Mouse (Mus musculus) intestine, postnatal 0 days (tissue): Measurements from ENCODE around the gene Gm45799. TPM values are rescaled to one million over a fixed set of nuclear protein-coding genes. Genes with fewer than 3 reads are reported as not detected.

Experiments
- ATAC-seq: fragments of 200-750 bp; cut with Nextera tagmentation; 2 replicates; pipeline ENCODE4 v1.8.0; 2017; ENCODE audit warnings: mild to moderate bottlenecking, moderate TSS enrichment, moderate library complexity
- H3K27ac ChIP-seq: fragments of 300-500 bp; sonication (generic); 2 replicates; pipeline ENCODE4 v1.5.1; 2014; ENCODE audit warnings: mild to moderate bottlenecking, low read depth, low read length, moderate library complexity
- H3K27me3 ChIP-seq: fragments of 300-500 bp; sonication (generic); replicated peaks from 2 replicates; pipeline ENCODE4 v1.6.1; 2014; ENCODE audit warnings: low read length, mixed read lengths; ENCODE audit not compliant: control insufficient read depth, insufficient read depth
- H3K36me3 ChIP-seq: fragments of 300-500 bp; sonication (generic); 2 replicates; pipeline ENCODE4 v1.6.1; 2014; ENCODE audit warnings: mild to moderate bottlenecking, moderate library complexity; ENCODE audit not compliant: control insufficient read depth, insufficient read depth
- H3K4me1 ChIP-seq: fragments of 300-500 bp; sonication (generic); replicated peaks from 2 replicates; pipeline ENCODE4 v1.6.1; 2014; ENCODE audit warnings: antibody characterized with exemption, low read length, mixed read lengths; ENCODE audit not compliant: control insufficient read depth, insufficient read depth
- H3K4me2 ChIP-seq: fragments of 300-500 bp; sonication (generic); replicated peaks from 2 replicates; pipeline ENCODE4 v1.6.1; 2014; ENCODE audit warnings: low read depth, mild to moderate bottlenecking, moderate library complexity
- H3K4me3 ChIP-seq: fragments of 300-500 bp; sonication (generic); 2 replicates; pipeline ENCODE4 v1.5.1; 2014; ENCODE audit warnings: low read depth, low read length
- H3K9ac ChIP-seq: fragments of 300-500 bp; sonication (generic); 2 replicates; pipeline ENCODE4 v1.6.1; 2014; ENCODE audit warnings: mild to moderate bottlenecking, low read depth, low read length
- H3K9me3 ChIP-seq: fragments of 300-500 bp; sonication (generic); 2 replicates; pipeline ENCODE4 v1.6.1; 2016; ENCODE audit warnings: mixed run types; ENCODE audit not compliant: control insufficient read depth
- CTCF ChIP-seq: sonication (generic); IDR thresholded peaks from 2 replicates; pipeline ENCODE4 v1.5.1; 2016; ENCODE audit warnings: low read depth, mild to moderate bottlenecking, control low read depth, antibody characterized with exemption, moderate library complexity
- WGBS: fragments of 180-500 bp; shearing (Covaris S2); extraction: QIAGEN DNeasy Blood & Tissue Kit; methylation state at CpG from one replicate; pipeline ENCODE4 v1.1.7; 2014; 5-methylcytosine and 5-hydroxymethylcytosine counted together
- polyA plus RNA-seq: library from polyadenylated mRNA; unstranded; fragments of >200 nt; fragmentation: Nextera tagmentation; extraction: Ambion mirVana; gene quantifications from 2 replicates; pipeline ENCODE4 v1.2.1, GENCODE M21; 2015

Gene Gm45799
- polyA plus RNA-seq, 1 experiment from 2014 or later: 28.3 TPM

GRCm38 (mm10) chr7:105685541-105686197 lies 45.3 kb downstream of the Gm45799 start:
- no peak for TF ChIP-seq CTCF
- Histone ChIP-seq H3K4me1 (no peaks in the 10 kb centered on the region), H3K4me2 (no peak overlapping the region), H3K9ac (no peak overlapping the region), H3K27ac (no peak overlapping the region), H3K36me3 (no peaks in the 10 kb centered on the region), H3K27me3 (no peaks in the 10 kb centered on the region), H3K9me3 (no peaks in the 10 kb centered on the region), H3K4me3 (no peak overlapping the region)
- ATAC-seq: no peak; the same call in 1 of the 2 replicates
- 14% methylated on average over 13 of the region's 13 CpGs for WGBS

DNA sequence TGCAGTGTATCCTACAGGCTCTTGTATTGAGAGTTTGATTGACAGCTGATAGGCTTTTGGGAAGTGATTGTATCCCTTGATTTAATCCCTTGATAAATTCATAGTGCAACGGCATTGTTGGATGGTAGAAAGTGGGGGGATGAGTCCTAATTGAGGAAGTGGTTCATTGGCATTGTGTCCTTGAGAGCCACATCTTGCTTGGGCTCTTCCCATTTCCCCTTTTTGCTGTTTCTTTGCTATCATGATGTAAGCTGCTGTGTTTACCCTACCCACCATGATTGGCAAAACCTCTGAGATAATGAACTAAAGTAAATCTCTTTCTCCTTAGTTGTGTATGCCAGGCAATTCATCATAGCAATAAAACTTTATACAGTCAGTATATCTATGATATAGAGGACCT lies 50.5 kb downstream of the Gm45799 start:
- H3K36me3 ChIP-seq: no peaks in the 10 kb centered on the region
- H3K27ac ChIP-seq: no peak overlapping the region
- no peaks in the 10 kb centered on the region for H3K9me3 ChIP-seq
- no peaks in the 10 kb centered on the region for H3K27me3 ChIP-seq
- no peak overlapping the region for H3K4me3 ChIP-seq
- H3K9ac ChIP-seq: no peak overlapping the region
- H3K4me1 ChIP-seq: no peaks in the 10 kb centered on the region
- TF ChIP-seq CTCF: no peak
- 78% methylated on average over 1 of the region's 1 CpGs for WGBS
- no peak for ATAC-seq
- H3K4me2 ChIP-seq: no peak overlapping the region

GRCm38 (mm10) chr7:105703184-105703583 lies 62.8 kb downstream of the Gm45799 start:
- WGBS: 90% methylated on average over 16 of the region's 16 CpGs
- Histone ChIP-seq H3K9me3 (no peaks in the 10 kb centered on the region), H3K4me2 (no peak overlapping the region), H3K36me3 (no peaks in the 10 kb centered on the region), H3K4me1 (no peaks in the 10 kb centered on the region), H3K9ac (no peak overlapping the region), H3K4me3 (no peak overlapping the region), H3K27me3 (no peaks in the 10 kb centered on the region), H3K27ac (no peak overlapping the region)
- TF ChIP-seq CTCF: no peak
- ATAC-seq: no peak

- no peaks in the 10 kb centered on the region for H3K36me3 ChIP-seq
- TF ChIP-seq CTCF: no peak
- 85% methylated on average over 4 of the region's 4 CpGs for WGBS
These were observed 63.5 kb downstream of the Gm45799 start for GRCm38 (mm10) chr7:105703816-105704215.

GRCm38 (mm10) chr7:105708733-105709132 lies 68.4 kb downstream of the Gm45799 start:
- no peak overlapping the region for H3K27ac ChIP-seq
- WGBS: 88% methylated on average over 5 of the region's 5 CpGs
- no peak overlapping the region for H3K4me2 ChIP-seq
- no peaks in the 10 kb centered on the region for H3K9me3 ChIP-seq
- H3K27me3 ChIP-seq: no peaks in the 10 kb centered on the region
- H3K4me3 ChIP-seq: no peak overlapping the region
- ATAC-seq: no peak
- no peak for TF ChIP-seq CTCF
- H3K36me3 ChIP-seq: no peaks in the 10 kb centered on the region
- no peak overlapping the region for H3K9ac ChIP-seq
- H3K4me1 ChIP-seq: no peaks in the 10 kb centered on the region

More at GRCm38 (mm10) chr7:105703816-105704215, 63.5 kb downstream of the Gm45799 start:
- ATAC-seq: no peak
- H3K9me3 ChIP-seq: no peaks in the 10 kb centered on the region
- no peaks in the 10 kb centered on the region for H3K27me3 ChIP-seq
- H3K27ac ChIP-seq: no peak overlapping the region
- H3K4me1 ChIP-seq: no peaks in the 10 kb centered on the region
- no peak overlapping the region for H3K4me3 ChIP-seq
- H3K4me2 ChIP-seq: no peak overlapping the region
- H3K9ac ChIP-seq: no peak overlapping the region

GRCm38 (mm10) chr7:105715366-105715765 lies 75.0 kb downstream of the Gm45799 start:
- no peak overlapping the region for H3K4me2 ChIP-seq
- H3K27ac ChIP-seq: no peak overlapping the region
- no peak overlapping the region for H3K9ac ChIP-seq
- H3K27me3 ChIP-seq: no peaks in the 10 kb centered on the region
- TF ChIP-seq CTCF: peak; percentile 32; the same call in 1 of the 2 replicates
- H3K4me1 ChIP-seq: no peaks in the 10 kb centered on the region
- H3K9me3 ChIP-seq: no peaks in the 10 kb centered on the region
- H3K4me3 ChIP-seq: no peak overlapping the region
- ATAC-seq: no peak
- no peaks in the 10 kb centered on the region for H3K36me3 ChIP-seq
- 69% methylated on average over 3 of the region's 3 CpGs for WGBS
